Mouse (Mus musculus) pancreas, adult 10 weeks (tissue): Measurements from ENCODE around the gene 1700003E16Rik. TPM values are rescaled to one million over a fixed set of nuclear protein-coding genes. Genes with fewer than 3 reads are reported as not detected.

ENCODE experiments used
- polyA plus RNA-seq: library from polyadenylated mRNA; stranded (reverse); fragments of 350-450 nt; fragmentation: Illumina TruSeq; extraction: RNeasy Lipid Tissue Mini Kit (QIAGEN cat#74804); gene quantifications from one replicate; pipeline ENCODE4 v1.2.3, GENCODE M21; 2015; ENCODE audit warnings: low read depth, low replicate concordance; ENCODE audit not compliant: insufficient read depth

1700003E16Rik gene
- not detected for polyA plus RNA-seq

GRCm38 (mm10) chr6:83156259-83156684 is at the start of gene 1700003E16Rik, which contains the start of gene Wdr54:
Gene 1700003E16Rik, plus strand, starts transcription at chr6:83156404.
Gene Wdr54, minus strand, starts transcription at chr6:83156397.

GRCm38 (mm10) chr6:83108762-83109668 is 47.2 kb upstream of the 1700003E16Rik start, which contains the start of gene Mrpl53:
Gene Mrpl53, plus strand, starts transcription at chr6:83109040.

GRCm38 (mm10) chr6:83115011-83115671 is 41.1 kb upstream of the 1700003E16Rik start, which contains the start of gene Mogs:
Gene Mogs, plus strand, starts transcription at chr6:83115496.

GRCm38 (mm10) chr6:83120930-83121862 is 35.0 kb upstream of the 1700003E16Rik start, which contains the start of gene Wbp1:
Gene Wbp1, minus strand, starts transcription at chr6:83121559.

GRCm38 (mm10) chr6:83125331-83125730 is 30.9 kb upstream of the 1700003E16Rik start, which contains the start of gene Ino80b:
Gene Ino80b, minus strand, starts transcription at chr6:83125431.

GRCm38 (mm10) chr6:83134951-83135513 is 21.2 kb upstream of the 1700003E16Rik start, which contains the start of gene Rtkn:
Gene Rtkn, plus strand, starts transcription at chr6:83135463.

GRCm38 (mm10) chr6:83165607-83166242 is 9.5 kb downstream of the 1700003E16Rik start, which contains the start of gene Dctn1:
Gene Dctn1, plus strand, starts transcription at chr6:83165920.

Other genes with a start within 250 kb of the 1700003E16Rik start
- gene Sema4f, start 216.6 kb upstream of the 1700003E16Rik start, polyA plus RNA-seq: 0.26 TPM
- not detected for gene M1ap, start 209.5 kb upstream of the 1700003E16Rik start, polyA plus RNA-seq
- 1.8 TPM for gene Dok1, start 122.9 kb upstream of the 1700003E16Rik start, polyA plus RNA-seq
- gene Loxl3, start 122.2 kb upstream of the 1700003E16Rik start, polyA plus RNA-seq: 1.8 TPM
- 146 TPM for gene Aup1, start 101.9 kb upstream of the 1700003E16Rik start, polyA plus RNA-seq
- 40.7 TPM for gene Htra2, start 101.1 kb upstream of the 1700003E16Rik start, polyA plus RNA-seq
- 1.5 TPM for gene Dqx1, start 98.6 kb upstream of the 1700003E16Rik start, polyA plus RNA-seq
- gene Tlx2, start 86.1 kb upstream of the 1700003E16Rik start, polyA plus RNA-seq: not detected
- gene Pcgf1, start 78.5 kb upstream of the 1700003E16Rik start, polyA plus RNA-seq: 7.6 TPM
- not detected for gene Lbx2, start 70.0 kb upstream of the 1700003E16Rik start, polyA plus RNA-seq
- gene Ccdc142, start 54.8 kb upstream of the 1700003E16Rik start, polyA plus RNA-seq: not detected
- 1.1 TPM for gene Gm42688, start 54.8 kb upstream of the 1700003E16Rik start, polyA plus RNA-seq
- gene Mrpl53, start 47.4 kb upstream of the 1700003E16Rik start, polyA plus RNA-seq: 31.8 TPM
- gene Mogs, start 40.9 kb upstream of the 1700003E16Rik start, polyA plus RNA-seq: 16.5 TPM
- gene Wbp1, start 34.8 kb upstream of the 1700003E16Rik start, polyA plus RNA-seq: 42.1 TPM
- 6.9 TPM for gene Ino80b, start 31.0 kb upstream of the 1700003E16Rik start, polyA plus RNA-seq
- 12.4 TPM for gene Rtkn, start 20.9 kb upstream of the 1700003E16Rik start, polyA plus RNA-seq
- 1.5 TPM for gene Wdr54, start within 50 bp of the 1700003E16Rik start, polyA plus RNA-seq
- gene Dctn1, start 9.5 kb downstream of the 1700003E16Rik start, polyA plus RNA-seq: 29.3 TPM
- gene Slc4a5, start 63.4 kb downstream of the 1700003E16Rik start, polyA plus RNA-seq: not detected
- gene Mthfd2, start 169.5 kb downstream of the 1700003E16Rik start, polyA plus RNA-seq: 19.5 TPM
- gene Mob1a, start 169.6 kb downstream of the 1700003E16Rik start, polyA plus RNA-seq: 11.3 TPM
- gene Bola3, start 192.7 kb downstream of the 1700003E16Rik start, polyA plus RNA-seq: 5.8 TPM